Mouse (Mus musculus) C3H10T1/2 (cell line): ENCODE measurements around the gene Lamp2. TPM values are rescaled to one million over a fixed set of nuclear protein-coding genes. Genes with fewer than 3 reads are reported as not detected.

ENCODE experiments used
- polyA plus RNA-seq, 2 experiments: library from polyadenylated mRNA; unstranded; fragments of >200 nt; fragmentation: generic; extraction: Trizol; gene quantifications; one replicate each; pipeline ENCODE4 v1.2.1; 2012; ENCODE audit warnings: missing spikeins in 2 of 2

The Lamp2 gene
- 10 to 100 TPM in 1 of 2 experiments, 1 to 10 TPM in 1; 4.3 to 68.2 TPM for polyA plus RNA-seq

DNA sequence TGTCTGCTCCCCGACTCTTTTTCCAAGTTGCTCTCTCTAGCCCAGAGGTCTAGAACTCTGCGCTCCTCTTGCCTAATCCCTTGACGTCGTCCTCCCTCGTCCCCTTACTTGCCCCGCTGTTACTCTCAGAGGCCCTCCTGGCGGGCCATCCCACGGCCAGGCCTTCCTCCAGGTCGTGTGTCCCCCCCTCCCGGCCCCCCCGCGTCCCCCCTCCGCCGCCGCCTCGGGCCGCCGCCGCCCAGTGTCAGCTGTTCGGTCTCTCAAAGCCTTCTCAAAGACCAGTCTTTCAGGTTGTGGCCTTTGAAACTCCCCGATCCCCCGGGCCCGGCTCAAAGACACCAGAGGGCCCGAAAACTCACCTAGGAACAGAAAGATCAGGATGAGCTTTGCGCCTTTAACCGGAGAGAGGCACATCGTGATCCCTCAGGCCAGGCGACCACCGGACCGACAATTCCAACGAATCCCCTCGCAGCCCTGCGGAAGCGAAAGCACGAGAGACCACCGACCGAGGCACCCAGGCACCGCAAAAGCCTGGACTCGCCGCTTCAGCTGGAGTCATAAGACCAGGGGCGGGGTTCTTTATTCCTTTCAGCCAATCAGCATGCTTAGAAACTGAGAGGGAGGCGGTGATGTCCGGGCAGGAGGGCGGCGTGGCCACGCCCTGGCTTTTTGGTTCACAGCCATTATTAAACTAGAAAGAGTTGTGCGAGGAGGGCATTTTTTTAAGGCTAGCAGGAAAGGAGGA is at the start of gene Lamp2:
Lamp2 (minus strand) TSS at position 565 of the 745 bp plus-strand sequence.

Other genes with a start within 250 kb of the Lamp2 start
- under 1 TPM; 0.09 to 0.41 TPM for gene Tmem255a, start 204.0 kb downstream of the Lamp2 start, polyA plus RNA-seq
- gene Atp1b4, start 140.3 kb downstream of the Lamp2 start, polyA plus RNA-seq: not detected
- gene Cul4b, start 119.7 kb upstream of the Lamp2 start, polyA plus RNA-seq: 1 to 10 TPM in 1 of 2 experiments, under 1 TPM in 1; 0.64 to 5.5 TPM
- gene Mcts1, start 144.1 kb upstream of the Lamp2 start, polyA plus RNA-seq: 10 to 100 TPM in 1 of 2 experiments, 1 to 10 TPM in 1; 4.2 to 20.3 TPM
- 1 to 10 TPM in 1 of 2 experiments, under 1 TPM in 1; 0.27 to 6.7 TPM for gene C1galt1c1, start 178.6 kb upstream of the Lamp2 start, polyA plus RNA-seq